Mouse (Mus musculus): ENCODE results near the gene Nol10.

GRCm38 (mm10) chr12:17469869-17470268 is 121.6 kb downstream of the Nol10 start:
- TF ChIP-seq CTCF (IDR thresholded peaks at IDR 0.05; ENCODE audit: extremely low read depth, insufficient read depth, low read length) = no peak
- no peak for TF ChIP-seq POLR2A (IDR thresholded peaks at IDR 0.05; ENCODE audit: extremely low read depth, insufficient read depth, low read length)

All from cortical plate, adult 2 months (tissue).